In genomic region chr7:98051980-98052379, GRCm38 (mm10) we compare ENCODE assay signal across 9 mouse cellular contexts.
DNase-seq lines count a peak whose midpoint lies in the region; ATAC-seq and TF ChIP-seq lines count a peak whose summit lies in the region.
"Had no signal": no experiment of that assay in that cellular context is flagged by ENCODE, and none has a peak within 500 bp of the region (broad histone marks: within the 10 kb centered on the region; RNA-seq: fewer than 3 reads in every experiment).

No protein-coding gene starts in this region.

- no peak overlapping the region for H3K9ac ChIP-seq in embryonic facial prominence, embryonic 11.5 days (replicated peaks; ENCODE audit: low read length)
- no peak overlapping the region for H3K9ac ChIP-seq in hindbrain, embryonic 16.5 days (ENCODE audit: low read depth, low read length)

- no peaks in the 10 kb centered on the region for H3K27me3 ChIP-seq in thymus, adult 2 months (ENCODE audit: control insufficient read depth, insufficient read depth, low read length)
- no peaks in the 10 kb centered on the region for H3K27me3 ChIP-seq in embryonic facial prominence, embryonic 11.5 days (ENCODE audit: control insufficient read depth, insufficient read depth, low read length)
- H3K27me3 ChIP-seq in hindbrain, embryonic 16.5 days (replicated peaks; ENCODE audit: control insufficient read depth, insufficient read depth, low read length) = no peaks in the 10 kb centered on the region

- H3K4me1 ChIP-seq in thymus, adult 2 months (replicated peaks; ENCODE audit: control insufficient read depth, insufficient read depth, low read length) = no peaks in the 10 kb centered on the region
- H3K4me1 ChIP-seq in embryonic facial prominence, embryonic 11.5 days (ENCODE audit: control insufficient read depth, insufficient read depth, low read length) = no peaks in the 10 kb centered on the region
- H3K4me1 ChIP-seq in hindbrain, embryonic 16.5 days (ENCODE audit: control insufficient read depth, insufficient read depth, low read depth, low read length) = no peaks in the 10 kb centered on the region

- no peaks in the 10 kb centered on the region for H3K9me3 ChIP-seq in embryonic facial prominence, embryonic 11.5 days (replicated peaks; ENCODE audit: control insufficient read depth, low read length)
- H3K9me3 ChIP-seq in hindbrain, embryonic 16.5 days (ENCODE audit: control insufficient read depth, low read length) = no peaks in the 10 kb centered on the region

- intact Hi-C loops in gastrocnemius, postnatal 36 days (cut with DNase I) = no loop called here

- H3K4me2 ChIP-seq in embryonic facial prominence, embryonic 11.5 days (ENCODE audit: low read depth, low read length) = no peak overlapping the region
- no peak overlapping the region for H3K4me2 ChIP-seq in hindbrain, embryonic 16.5 days (ENCODE audit: low read length)

- no peak for ATAC-seq in embryonic facial prominence, embryonic 11.5 days (replicated peaks; ENCODE audit: insufficient number of reproducible peaks, low FRiP score, low TSS enrichment, low read depth)
- no peak for ATAC-seq in hindbrain, embryonic 16.5 days

- TF ChIP-seq POLR2A in thymus, adult 2 months (IDR thresholded peaks at IDR 0.05; ENCODE audit: control insufficient read depth, extremely low read depth, insufficient read depth, low read length, poor library complexity) = no peak

- H3K27ac ChIP-seq in thymus, adult 2 months (ENCODE audit: control insufficient read depth, insufficient read depth, low read length) = no peak overlapping the region
- no peak overlapping the region for H3K27ac ChIP-seq in embryonic facial prominence, embryonic 11.5 days (replicated peaks; ENCODE audit: low read depth, low read length)
- no peak overlapping the region for H3K27ac ChIP-seq in hindbrain, embryonic 16.5 days (ENCODE audit: low read depth, low read length)
- H3K27ac ChIP-seq: macrophage had no signal

- H3K36me3 ChIP-seq in thymus, adult 2 months (ENCODE audit: control insufficient read depth, insufficient read depth, low read length) = no peaks in the 10 kb centered on the region
- no peaks in the 10 kb centered on the region for H3K36me3 ChIP-seq in embryonic facial prominence, embryonic 11.5 days (replicated peaks; ENCODE audit: control insufficient read depth, insufficient read depth, low read depth, low read length)
- peaks cover 3% of the 10 kb centered on the region; the same call in 1 of the 2 replicates for H3K36me3 ChIP-seq in hindbrain, embryonic 16.5 days (ENCODE audit: control insufficient read depth, insufficient read depth, low read length)

- DNase-seq in gastrocnemius, postnatal 10 days = peak; percentile 76
- no peak for DNase-seq in gastrocnemius, postnatal 36 days
- DNase-seq in thymus, adult 2 months = peak; percentile 61
- DNase-seq in thymus, adult 18-20 months = no peak
- peak; percentile 72 for DNase-seq in embryonic facial prominence, embryonic 11.5 days (ENCODE audit: low spot score)
- peak; percentile 16 to 17 for DNase-seq in layer of hippocampus, postnatal 14 days (ENCODE audit: low spot score in 2 of 2)
- DNase-seq in naive thymus-derived CD4-positive, alpha-beta T cell, adult 2 months (ENCODE audit: low read depth) = peak; percentile 46

- no peak overlapping the region for H3K4me3 ChIP-seq in thymus, adult 2 months (ENCODE audit: control insufficient read depth, insufficient read depth, low read length)
- no peak overlapping the region for H3K4me3 ChIP-seq in embryonic facial prominence, embryonic 11.5 days (ENCODE audit: low read depth, low read length)
- no peak overlapping the region for H3K4me3 ChIP-seq in hindbrain, embryonic 16.5 days (ENCODE audit: low read length)

- 36% methylated on average over 8 of the region's 8 CpGs for WGBS in thymus, adult 2 months
- 21% methylated on average over 8 of the region's 8 CpGs for WGBS in embryonic facial prominence, embryonic 11.5 days
- WGBS in hindbrain, embryonic 16.5 days = 14% methylated on average over 8 of the region's 8 CpGs

- peak; percentile 89 for TF ChIP-seq CTCF in thymus, adult 2 months (IDR thresholded peaks at IDR 0.05; ENCODE audit: borderline replicate concordance, control insufficient read depth, extremely low read depth, insufficient read depth, low read length, poor library complexity)

Comparison
In these comparisons a context has a peak if more than half of its experiments do, and no peak if none do; other contexts are left out.
1. DNase-seq: peak in gastrocnemius, postnatal 10 days (single experiment), thymus, adult 2 months (single experiment), embryonic facial prominence, embryonic 11.5 days (single experiment), layer of hippocampus, postnatal 14 days (2 of 2) and naive thymus-derived CD4-positive, alpha-beta T cell, adult 2 months (single experiment); none in gastrocnemius, postnatal 36 days (0 of 2) and thymus, adult 18-20 months (0 of 2).